Mouse (Mus musculus) CD4-positive, CD25-positive, alpha-beta regulatory T cell, adult 2 months (primary cell): ENCODE results near the gene Fignl2.

ENCODE experiments used
- DNase-seq: peaks from one replicate; pipeline ENCODE4 v3.0.0-alpha.2; 2012; ENCODE audit warnings: low read depth, low spot score

The Fignl2 gene

GRCm38 (mm10) chr15:101011352-101011751 is 67.0 kb downstream of the Fignl2 start:
- DNase-seq = no peak

DNA sequence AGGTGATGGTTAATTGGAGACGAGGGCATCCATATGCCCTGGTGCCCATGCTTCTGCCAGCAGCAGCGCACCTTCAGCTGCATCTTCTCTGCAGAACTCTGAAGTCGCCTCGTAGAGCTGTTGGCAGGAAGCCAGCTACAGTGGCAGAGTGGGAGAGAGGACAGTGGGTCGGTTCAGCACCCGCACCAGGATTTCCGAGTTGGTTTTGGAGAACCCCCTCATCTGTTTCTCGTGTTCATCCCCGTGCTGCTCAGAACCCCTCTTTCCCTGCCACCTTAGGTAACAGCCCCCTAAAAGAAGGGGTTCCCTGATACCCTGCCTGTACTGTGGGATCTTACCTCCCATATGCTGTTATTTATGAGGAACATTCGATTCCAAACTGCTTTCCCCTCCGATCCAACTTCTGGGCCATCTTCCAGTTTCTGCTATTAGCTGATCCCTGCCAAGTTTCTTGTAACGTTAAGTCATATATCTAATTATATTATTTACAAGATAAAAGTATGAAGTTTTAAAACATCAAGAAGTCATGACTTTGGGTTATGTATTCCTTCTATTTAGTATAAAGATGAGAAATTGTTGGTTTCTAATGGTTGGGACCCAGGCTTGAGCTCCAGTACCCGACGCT is 69.9 kb downstream of the Fignl2 start:
- no peak for DNase-seq

DNA sequence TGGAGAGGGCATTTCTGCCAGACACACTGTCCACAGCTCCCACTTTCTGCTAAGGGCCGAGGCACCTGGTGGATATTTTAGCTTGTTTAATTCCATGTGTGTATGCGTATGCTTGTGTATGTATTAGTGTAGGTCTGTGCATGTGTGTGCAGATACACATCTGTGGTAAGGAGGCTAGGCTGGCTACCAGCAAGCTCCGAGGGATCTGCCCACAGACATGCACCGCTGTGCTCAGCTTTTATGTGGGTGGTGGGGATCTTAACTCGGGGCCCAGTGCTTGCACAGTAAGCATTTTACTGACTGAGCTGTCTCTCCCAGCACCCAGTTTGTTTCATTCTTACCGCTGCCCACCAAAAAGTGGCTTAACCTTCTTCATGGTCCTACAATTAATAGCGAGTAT is 71.1 kb downstream of the Fignl2 start:
- peak; percentile 5 for DNase-seq

DNA sequence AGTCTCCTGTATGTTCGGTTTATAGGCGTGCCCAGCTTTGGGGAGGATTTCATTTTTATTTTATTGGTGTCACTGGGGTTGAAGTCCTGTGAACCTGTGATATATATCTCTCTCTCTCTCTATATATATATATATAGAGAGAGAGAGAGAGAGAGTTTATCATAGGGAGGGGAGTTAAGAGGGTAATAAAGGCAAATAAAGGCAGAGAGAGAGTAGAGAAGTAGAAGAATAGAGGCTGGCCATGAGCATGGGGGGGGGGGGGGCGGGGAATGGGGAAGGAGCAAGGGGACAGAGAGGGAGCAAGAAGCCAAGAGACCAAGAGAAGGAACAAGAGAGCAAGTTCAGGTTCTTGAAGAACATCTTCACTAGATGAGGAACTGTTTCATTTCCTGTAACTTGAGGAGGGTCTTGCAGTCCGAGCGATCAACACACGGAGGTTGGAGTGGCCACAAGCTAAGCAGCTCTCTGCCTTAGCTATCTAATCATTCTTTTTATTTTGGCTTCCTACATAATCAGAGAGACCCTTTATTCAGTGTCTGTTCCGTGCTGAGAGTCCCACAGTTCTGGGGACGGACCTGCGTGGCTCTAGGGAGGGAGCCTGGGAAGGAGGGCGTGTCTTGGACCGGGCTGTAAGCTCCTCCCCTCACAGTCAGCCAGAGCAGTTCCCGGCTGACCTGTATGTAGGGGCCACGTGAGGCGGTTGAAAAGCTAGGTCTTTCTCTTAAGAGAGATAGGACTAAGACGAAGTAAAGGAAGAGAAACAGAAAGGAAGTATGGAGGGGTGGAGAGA is 71.9 kb downstream of the Fignl2 start:
- DNase-seq = peak; percentile 30

- DNase-seq = no peak
These were observed 72.7 kb downstream of the Fignl2 start for GRCm38 (mm10) chr15:101005717-101006116.

- no peak for DNase-seq
These were observed 73.8 kb downstream of the Fignl2 start for GRCm38 (mm10) chr15:101004538-101004937.

GRCm38 (mm10) chr15:101002466-101002865 is 75.9 kb downstream of the Fignl2 start:
- DNase-seq = no peak

- no peak for DNase-seq
These were observed 76.7 kb downstream of the Fignl2 start for GRCm38 (mm10) chr15:101001685-101002084.
